Mouse (Mus musculus): ENCODE results near the gene Kcnab2.

- TF ChIP-seq CTCF (IDR thresholded peaks at IDR 0.05) (no peak), EP300 (IDR thresholded peaks at IDR 0.05) (no peak)
Observed at GRCm38 (mm10) chr4:152448666-152449018, 29.0 kb downstream of the Kcnab2 start.

Measured in lung, postnatal 0 days (tissue).